Mouse (Mus musculus): ENCODE measurements around the gene Cngb1.

Gene Cngb1

DNA sequence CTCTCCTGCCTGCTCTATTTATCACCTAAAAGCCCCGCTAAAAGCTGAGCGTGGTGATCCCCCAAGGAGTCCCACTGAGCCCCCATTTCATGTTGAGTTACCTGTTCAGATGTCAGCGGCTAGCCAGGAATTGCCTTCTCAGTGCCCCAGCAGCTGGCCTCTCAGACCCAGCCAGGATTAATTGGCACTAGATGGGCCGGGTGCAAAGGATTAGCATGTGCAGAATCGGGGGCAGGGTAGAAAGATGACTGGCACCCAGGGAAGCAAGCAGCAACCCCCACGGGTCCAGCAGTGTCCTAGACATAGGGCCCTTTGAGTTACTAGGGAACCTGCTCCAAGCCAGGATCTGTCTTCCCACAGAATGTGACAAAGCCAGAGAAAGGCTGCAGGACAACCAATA, at the start of gene Cngb1:
Cngb1 (minus strand) TSS at position 155 of the 400 bp plus-strand sequence.
- DNase-seq (ENCODE audit: low read depth, low spot score), result peak; percentile 76

DNA sequence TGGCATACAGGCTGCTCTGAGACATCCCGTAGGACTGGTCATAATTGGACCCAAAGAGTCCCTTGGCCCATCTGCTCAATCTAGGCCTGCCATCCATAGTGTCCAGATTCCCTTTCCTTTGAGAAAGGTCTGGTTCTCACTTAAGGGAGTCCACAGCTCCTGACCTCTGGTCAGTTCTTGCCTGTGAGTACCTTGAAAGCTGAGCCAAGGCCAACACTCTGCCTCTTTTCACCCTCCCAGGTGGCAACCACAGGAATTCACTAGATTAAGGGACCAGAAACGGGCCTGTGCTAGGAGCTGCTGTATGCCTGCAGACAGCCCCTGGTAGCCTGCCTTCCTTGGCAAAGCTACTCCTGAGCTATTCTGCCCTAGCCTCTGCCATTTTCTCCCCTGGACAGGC, 48.2 kb upstream of the Cngb1 start:
- no peak for DNase-seq (ENCODE audit: low read depth, low spot score)

DNA sequence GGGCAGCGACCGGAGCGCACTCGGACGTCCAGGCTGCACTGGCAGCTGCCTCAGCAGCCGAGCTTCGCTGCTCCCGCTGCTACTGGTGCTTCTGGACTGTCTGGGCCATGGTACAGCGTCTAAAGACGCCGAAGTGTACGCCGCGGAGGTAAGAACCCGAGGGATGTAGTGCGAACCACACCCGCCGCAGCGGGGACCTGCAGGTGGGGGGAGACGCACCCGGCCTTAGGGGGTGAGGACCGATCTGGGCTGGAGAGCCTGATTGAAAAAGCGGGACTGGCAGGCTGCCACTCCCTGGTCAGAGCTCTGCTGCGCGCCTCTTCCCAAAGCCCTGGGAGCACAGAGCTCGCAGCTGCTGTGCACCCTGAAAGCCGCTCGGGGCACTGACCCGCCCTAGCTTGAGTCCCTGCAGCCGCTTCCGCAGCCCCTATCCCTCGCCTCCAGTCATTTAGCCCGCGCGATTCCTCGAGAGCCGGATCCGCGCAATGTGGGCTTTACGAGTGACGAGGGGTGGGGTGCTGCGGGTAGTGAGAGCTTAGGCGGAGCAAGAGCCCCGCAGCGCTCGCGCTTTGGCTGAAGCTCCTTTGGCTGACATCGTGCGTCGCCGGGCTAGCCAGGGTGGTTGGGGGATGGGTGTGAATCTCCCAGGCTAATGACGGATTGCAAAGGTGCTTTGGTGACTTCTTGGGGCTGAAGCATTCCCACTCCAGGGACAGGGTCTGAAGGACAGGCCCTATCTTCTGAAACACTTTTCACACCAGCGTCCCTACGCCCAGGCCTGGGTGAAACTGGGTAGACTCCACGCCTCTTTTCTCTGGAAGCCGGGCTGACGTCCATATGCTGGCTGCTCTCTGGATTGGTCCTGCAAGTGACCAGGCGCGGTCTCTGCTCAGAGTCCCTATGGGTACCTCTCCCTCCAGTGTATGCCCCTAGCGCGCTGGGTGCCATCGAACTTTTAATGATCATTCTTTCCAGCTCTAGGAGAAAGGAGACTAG, 46.8 kb upstream of the Cngb1 start:
- peak; percentile 62 for DNase-seq (ENCODE audit: low read depth, low spot score)

DNA sequence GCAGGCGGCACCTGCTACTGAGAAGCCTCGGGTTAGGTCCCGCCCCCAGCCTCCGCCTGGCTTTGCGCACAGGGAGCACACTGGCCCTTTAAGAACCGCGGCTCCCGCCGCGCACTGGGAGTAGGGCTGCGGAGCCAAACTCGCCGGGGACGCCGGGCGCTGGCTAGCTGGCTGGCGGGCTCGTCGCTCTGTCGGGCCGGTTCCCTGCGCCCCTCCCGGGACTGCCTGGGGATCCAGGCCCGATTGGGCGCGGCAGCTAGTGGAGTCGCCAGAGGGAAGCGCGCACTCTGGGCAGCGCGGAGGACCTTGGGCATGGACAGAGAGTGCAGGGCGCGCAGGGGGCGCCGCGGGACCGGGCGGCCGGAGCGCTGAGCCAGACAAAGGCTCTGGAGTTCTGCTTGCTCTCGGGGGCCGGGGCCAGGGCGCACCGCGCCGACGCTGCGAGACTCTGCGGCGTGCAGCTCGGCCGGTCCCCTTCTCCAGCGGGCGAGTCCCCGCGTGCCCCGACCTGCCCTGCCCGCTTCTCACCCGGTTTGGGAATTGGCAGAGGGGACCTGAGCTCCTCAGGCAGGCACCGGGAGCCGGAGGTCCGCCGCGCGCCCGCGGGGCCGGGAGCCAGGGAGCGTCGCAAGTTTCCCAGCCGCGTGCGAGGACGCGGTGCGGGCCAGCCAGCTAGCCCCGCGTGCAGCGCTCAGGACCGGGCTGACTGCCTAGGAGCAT, 45.9 kb upstream of the Cngb1 start, which contains the start of gene Mmp15:
Mmp15 (plus strand) TSS at position 118 of the 720 bp plus-strand sequence.
- no peak for DNase-seq (ENCODE audit: low read depth, low spot score)

DNA sequence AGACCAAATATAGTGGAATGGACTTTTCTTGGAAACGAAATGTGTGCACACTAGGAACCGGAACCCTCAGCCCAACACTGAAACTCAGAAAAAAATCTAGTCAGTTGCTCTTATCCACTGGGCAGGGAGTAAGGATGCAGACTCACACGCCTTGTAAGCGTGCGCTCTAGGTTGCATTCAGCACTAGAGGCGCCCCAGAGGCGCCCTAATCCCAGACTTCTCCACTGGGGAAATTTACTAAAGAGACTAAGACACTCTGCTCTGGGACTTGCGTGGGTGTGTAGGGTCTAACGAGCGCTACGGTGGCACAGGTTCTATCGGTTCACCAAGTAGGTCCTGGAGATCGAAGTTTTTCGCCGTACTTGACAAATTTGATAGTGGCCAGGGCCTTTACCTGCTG, 45.1 kb upstream of the Cngb1 start:
- DNase-seq (ENCODE audit: low read depth, low spot score), result no peak

DNA sequence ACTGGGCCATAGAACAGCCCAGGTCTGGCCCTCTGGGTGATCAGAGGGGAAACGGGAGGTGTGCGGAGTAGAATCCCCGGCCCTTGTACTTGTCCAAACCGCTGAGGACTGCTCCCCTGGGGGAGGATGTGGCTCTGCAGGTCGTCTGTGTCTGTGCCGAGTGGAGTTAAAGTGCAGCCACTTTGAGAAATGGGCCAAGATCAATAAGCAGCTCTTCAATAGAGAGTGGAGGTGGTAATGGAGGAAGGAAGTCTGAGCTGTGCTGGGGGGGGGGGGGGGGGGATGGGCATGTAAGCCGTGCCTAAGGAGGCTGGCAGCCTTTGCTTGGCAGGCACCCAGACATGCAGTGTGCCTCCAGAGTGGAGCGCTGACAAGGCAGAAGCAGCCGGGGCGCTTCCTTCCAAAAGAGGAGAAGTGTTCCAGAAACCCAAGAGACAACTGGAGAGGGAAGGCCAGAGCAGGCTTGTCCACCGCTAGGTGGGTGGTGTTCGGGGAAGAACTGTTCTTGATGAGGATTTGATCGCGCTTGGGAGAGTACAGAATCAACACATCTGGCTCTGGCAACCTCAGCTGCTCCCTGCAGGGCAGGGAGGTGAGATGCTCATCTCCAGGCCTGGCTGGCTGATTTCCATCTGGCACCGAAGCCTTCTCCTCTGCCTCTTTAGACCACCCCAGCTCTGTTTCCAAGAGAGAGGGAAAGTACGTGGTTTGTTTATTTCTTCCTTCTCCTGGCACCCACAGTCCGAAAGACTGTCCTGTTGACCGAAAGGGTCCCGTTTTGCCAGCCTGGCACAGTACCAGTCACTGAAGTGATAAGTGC, 42.6 kb upstream of the Cngb1 start:
- DNase-seq (ENCODE audit: low read depth, low spot score), result no peak

DNA sequence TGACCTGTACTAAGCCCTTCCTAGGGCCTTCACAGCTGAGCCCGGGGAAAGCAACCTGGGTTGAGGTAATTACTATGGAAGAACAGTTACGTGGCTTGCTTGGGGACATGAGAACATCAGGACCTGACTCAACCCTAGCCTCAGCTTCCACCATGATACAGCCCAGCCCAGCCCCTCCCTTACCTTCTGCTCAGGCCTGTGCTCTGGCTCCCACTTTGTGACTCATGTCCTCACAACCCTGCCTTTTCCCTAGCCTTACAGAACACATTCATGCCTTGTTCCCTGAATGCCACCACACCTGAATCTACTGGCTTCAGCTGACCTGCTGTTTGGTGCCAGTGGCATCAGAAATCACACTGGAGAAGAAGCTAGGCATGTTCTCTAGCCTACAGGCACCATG, 42.0 kb upstream of the Cngb1 start:
- no peak for DNase-seq (ENCODE audit: low read depth, low spot score)

DNA sequence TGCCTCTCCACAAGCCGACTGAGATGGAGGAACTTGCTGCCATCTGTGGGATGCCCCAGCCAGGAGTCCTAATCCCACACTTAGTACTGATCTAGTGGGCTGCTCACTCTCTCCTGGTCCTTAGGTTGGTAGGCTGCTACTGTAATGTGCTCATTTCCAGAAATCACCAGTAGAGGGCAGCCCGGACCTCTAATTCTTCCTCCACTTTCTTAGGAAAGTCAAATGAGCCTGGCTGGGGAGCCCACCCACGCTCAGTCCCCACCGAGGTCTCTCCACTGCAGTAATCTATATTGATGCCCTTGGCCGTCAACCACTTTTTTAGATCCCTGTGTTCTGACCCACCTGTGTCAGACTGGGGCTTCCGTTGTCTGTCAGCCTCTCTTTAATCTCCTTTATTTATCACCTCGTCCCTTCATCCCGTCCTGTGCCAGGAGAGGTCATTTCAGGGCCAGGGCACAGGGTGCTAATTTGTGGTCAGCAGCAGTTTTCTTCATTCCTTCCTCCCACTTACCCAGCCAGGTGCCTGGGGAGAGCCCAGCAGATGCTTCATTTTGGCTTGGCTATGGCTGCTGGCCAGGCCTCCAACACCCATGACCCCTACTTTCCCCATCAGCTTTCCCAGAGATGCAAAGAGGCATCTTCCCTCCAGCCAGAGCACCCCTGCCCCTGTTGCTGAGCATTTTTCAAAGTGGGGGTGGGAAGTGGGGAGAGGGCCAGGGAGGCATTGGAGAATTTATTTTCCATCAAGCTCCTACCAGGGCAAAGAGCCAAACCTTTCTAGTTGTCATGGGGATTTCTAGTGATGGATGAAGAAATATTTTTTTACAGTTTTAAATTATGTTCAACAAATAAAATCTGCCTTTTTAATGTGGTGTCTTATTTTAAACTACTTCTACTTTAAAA, 40.5 kb upstream of the Cngb1 start:
- DNase-seq (ENCODE audit: low read depth, low spot score), result peak; percentile 72

DNA sequence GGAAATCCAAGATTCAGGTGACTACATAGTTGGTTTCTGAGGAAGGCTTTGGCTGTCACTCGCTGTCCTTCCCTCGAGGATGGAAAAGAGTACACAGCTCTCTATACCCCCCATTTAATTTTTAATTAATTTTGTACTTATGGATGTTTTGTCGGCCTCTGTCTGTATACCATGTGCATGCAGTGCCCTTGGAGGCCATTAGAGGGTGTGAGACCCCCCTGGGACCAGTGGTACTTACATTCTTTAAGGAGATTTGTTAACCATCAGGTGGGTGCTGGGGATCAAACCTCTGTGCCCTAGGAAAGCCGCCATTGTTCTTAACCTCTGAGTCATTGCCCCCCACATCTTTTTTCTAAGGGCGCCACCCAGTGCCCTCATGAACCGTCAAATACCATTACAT, 38.3 kb upstream of the Cngb1 start:
- no peak for DNase-seq (ENCODE audit: low read depth, low spot score)

DNA sequence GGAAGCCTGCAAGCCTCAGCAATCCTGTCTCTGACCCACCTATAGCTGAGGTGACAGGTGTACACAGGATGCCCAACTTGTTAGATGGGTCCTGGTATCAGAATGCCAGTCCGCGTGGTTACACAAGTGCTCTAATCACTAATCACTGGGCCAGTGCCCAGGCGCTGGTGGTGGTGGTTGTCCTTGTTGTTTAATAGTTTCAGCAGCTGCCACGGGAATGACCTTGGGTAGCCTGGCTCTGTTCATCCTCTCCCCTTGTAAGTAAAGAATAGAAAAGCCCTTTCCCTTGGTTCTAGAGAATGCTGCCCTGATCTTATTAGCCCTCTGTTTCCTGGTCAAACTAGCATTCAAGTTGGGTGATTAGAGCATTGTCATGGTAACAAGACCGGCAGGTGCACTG, 35.3 kb upstream of the Cngb1 start:
- DNase-seq (ENCODE audit: low read depth, low spot score), result no peak

DNA sequence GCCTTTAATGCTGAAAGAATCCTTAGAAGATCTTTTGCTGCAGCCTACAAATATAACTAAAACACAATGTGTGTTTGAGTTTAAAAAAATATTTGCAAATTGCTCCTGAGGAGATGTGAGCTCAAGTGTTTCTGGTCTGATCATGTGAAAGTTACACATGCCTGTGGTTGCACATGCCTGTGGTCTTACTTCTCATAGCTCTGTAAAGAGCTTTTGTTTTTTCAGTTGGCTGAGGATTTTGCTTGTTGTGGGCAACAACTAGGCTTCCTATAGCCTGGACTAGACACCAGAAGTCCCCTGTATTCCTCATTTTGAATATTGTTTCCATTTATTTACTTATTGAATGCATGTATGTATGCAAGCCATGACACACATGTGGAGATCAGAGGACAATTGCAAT, 30.0 kb upstream of the Cngb1 start:
- no peak for DNase-seq (ENCODE audit: low read depth, low spot score)

DNA sequence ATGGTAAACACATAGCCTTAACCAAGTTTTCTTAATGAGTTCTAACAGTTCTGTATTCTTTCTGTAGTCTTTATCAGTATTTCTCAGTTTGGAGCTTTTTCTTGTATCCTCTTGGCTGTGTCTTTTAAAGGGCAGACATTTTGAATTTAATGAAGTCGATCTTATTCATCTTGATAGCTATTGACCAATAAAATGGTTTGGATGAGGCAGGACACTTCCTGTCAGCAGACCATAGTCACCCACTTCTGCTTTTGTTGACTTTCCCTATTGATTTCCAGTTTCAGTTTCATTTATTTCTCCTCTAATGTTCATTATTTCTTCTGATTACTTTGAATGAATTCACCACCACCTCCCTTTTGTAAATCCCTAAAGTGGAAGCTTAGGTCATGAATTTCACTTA, 29.3 kb upstream of the Cngb1 start:
- no peak for DNase-seq (ENCODE audit: low read depth, low spot score)

DNA sequence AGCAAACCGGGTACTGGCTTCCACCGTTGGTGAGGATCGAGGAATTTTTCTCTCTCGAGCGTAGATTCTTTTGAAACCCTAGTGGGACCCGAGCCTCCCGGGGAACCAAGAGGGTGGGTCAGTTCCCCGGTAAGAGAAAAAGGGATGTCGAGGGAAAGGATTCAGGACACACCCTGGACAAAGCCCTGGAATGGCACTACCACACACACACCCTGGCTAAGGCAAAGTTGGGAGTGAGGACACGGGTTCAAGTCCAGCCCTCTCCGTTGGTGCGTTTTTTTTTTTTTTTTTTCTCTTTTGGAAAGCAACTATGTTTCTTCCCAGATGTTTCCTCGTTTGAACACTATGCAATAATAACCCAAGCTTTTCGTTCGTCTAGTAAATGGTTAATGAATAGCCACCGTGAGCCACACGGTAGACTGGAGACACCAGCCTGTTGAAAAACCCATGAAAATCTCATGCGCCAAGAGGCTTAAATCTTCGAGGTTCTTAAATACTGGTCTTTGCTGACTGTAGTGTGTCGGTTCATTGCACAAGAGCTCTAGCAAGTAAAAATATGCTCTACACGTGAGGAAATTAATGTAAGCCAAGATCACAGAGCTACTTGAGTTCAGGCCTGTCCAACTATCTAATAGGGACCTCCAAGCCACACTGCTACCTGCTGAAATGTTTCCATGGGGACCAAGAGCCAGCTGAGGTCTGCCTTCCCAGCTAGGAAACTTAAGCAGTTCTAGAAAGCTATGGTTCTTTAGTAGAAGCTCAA, 26.2 kb upstream of the Cngb1 start:
- no peak for DNase-seq (ENCODE audit: low read depth, low spot score)

DNA sequence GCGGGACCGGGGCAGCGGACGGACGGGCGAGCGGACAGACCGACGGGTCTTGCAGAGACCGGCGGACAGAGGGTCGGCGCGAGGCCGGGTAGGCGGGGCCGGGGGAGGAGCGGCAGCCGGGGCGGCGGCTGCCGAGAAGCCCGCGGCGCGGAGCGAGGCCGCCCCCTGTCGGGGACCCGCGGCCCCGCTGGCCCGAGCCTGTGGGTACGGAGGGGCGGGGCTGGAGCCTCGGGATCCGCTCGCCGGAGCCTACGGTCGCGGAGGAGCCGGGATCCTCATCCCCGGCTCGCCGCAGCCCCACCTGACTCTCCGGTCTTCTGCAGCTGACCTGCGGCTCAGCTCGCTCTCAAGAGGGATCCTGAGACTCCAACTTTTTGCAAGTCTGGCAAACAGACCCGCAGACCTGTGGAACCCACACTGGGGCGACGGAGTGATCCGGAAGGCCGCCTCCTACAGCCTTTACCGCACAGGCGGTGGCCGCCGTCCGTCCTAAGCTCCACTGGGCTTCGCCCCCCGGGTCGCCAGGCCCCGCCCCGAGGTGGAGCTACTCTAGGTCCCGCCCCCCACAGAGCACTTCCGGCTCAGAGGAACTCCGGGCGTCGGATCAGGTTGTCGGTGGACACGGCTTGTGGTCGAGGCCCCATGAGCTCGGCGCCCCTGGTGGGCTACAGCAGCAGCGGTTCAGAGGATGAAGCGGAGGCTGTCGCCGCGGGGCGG, 25.5 kb upstream of the Cngb1 start, which contains the start of the genes Zfp319 and Usb1:
Zfp319 (minus strand) TSS at position 231 of the 717 bp plus-strand sequence.
Usb1 (plus strand) TSS at position 565 of the 717 bp plus-strand sequence.
- DNase-seq (ENCODE audit: low read depth, low spot score), result peak; percentile 93

DNA sequence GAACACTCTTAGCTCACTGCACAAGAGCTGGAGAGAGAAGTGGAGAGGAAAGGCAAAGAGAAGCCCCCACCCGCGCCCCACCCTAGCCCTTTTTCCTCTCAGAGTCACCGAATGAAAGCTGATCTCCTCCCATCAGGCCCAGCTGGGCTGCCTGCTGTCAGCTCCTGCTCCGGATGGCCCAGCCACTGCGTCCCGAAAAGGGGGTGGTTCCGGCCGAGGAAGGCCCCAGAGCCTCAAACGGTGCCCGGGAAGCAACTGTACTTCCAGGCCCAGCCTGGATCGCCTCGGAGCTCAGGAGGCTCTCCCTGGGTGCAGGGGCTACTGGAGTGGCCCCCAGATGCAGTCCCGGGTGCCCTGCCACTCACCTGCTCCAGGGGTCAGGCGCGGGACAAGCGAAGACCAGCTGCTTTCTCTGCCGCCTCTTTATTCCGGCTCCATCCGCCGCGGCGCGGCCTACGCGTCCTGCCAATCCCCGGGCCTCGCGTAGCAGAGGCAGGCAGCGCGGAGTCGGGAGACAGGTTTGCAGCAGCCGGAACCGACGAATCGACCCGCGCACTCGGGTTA, 24.9 kb upstream of the Cngb1 start:
- DNase-seq (ENCODE audit: low read depth, low spot score), result no peak

DNA sequence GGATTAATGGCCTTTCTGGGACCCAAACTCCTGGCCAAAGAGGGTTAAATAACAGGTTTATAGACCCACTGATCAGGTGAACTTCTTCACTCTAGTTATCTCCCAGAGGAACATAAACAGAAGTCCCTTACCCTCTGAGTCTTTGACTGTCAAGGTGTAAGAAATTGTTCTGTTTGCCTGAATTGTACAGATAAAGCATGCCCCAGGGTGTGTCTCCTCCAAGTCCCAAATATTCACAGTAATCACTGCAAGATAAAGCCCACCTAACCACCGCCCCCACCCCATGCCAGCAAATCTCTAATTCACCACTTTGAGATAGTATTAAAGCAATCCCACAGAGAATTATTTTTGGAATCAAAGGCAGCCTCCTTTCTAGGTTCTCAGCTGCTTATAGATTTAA, 24.0 kb upstream of the Cngb1 start:
- no peak for DNase-seq (ENCODE audit: low read depth, low spot score)

DNA sequence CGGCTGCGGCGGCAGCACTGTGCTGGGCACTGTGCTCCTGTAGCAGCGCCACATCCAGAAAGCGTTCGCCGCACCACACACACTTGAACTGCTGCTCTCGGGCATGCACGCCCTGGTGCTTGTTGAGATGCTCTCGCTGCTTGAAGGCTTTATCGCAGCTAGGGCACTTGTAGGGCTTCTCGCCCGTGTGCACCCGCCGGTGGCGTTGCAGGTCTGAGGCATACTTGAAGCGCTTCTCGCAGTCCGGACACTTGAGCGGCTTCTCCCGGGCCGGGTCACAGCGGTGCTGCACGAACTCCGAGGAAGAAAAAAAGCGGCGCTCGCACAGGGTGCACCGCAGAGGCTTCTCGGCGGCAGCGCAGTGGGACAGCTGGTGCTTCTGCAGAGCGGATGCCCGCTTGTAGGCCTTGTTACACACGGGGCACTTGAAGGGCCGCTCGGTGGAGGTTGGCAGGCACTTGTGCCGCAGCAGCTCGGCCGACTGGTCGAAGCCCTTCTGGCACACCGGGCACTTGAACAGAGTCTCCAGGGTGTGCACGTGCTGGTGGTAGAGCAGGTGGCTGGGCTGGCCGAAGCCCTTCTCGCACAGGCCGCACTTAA, 21.6 kb upstream of the Cngb1 start:
- DNase-seq (ENCODE audit: low read depth, low spot score), result no peak

DNA sequence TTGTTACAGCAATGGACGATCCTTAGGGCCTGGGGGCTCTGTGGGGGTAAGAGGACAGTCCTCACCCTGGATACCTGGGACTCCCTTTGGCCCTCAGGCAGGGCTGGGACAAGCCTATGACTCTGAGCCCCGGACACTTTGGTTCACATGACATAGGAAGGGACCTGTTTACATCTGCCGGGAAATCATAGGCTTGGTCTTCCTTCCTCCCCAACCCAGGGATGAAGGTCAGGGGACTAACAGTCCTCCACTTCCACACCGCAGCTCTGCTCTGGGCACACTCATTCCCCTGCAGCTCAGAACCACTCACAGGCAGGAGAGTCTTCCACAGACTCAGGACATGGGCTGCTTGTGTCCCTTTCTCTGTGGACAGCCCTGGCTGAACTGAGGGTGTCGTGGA, 20.4 kb upstream of the Cngb1 start:
- no peak for DNase-seq (ENCODE audit: low read depth, low spot score)

Measured in retina, postnatal 7 days (tissue).